Mouse (Mus musculus): ENCODE data around the gene Ipo7.

- TF ChIP-seq CTCF (IDR thresholded peaks at IDR 0.05; ENCODE audit: borderline replicate concordance, insufficient read depth, low read depth, low read length) (no peak), POLR2A (IDR thresholded peaks at IDR 0.05; ENCODE audit: borderline replicate concordance, insufficient read depth, low read length) (peak; percentile 59; the same call in 1 of the 2 replicates)
Observed at GRCm38 (mm10) chr7:110061752-110062273, 43.7 kb downstream of the Ipo7 start.

All from cerebellum, adult 2 months (tissue).